Mouse (Mus musculus) embryonic fibroblast, embryonic 13.5 days (primary cell): ENCODE results near the gene Gucy1b2.

ENCODE experiments used
- CTCF ChIP-seq: IDR thresholded peaks from 2 replicates; pipeline ENCODE4 v1.5.1; 2011; ENCODE audit warnings: mild to moderate bottlenecking, control low read depth, low read length, moderate library complexity, borderline replicate concordance; ENCODE audit not compliant: insufficient read depth
- POLR2A ChIP-seq: IDR thresholded peaks from 2 replicates; pipeline ENCODE4 v1.6.1; 2011; ENCODE audit warnings: low read depth, mild to moderate bottlenecking, control low read depth, low read length, moderate library complexity

- TF ChIP-seq CTCF (no peak), POLR2A (no peak)
These were observed 100.9 kb downstream of the Gucy1b2 start for GRCm38 (mm10) chr14:62355201-62355600.
